Mouse (Mus musculus): Measurements from ENCODE around the gene Sdk1. TPM values are rescaled to one million over a fixed set of nuclear protein-coding genes. Genes with fewer than 3 reads are reported as not detected.

The Sdk1 gene
- polyA plus RNA-seq, 1 experiment, result 3.5 TPM

DNA sequence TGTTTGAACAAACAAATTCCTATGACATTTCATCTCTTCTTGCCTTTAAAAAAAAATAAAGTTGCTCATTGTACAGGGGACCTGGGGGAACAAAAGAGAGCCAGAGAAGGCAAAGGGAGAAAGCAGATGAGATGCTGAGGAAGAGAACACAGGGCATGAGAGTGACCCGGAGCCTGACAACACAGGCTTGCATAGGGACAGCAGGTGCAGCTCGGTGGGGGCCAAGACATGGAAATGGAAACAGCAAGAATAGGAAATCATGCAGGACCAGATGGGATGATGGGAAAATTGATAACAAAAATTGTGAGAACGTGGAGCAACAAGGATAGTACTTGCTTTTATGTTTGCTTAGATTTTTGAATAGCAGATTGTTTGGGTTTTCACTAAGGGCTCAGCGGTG lies 488.7 kb downstream of the Sdk1 start:
- DNase-seq (ENCODE audit: extremely low spot score in 1 of 2, low spot score in 1 of 2), result no peak

GRCm38 (mm10) chr5:141738725-141739124 lies 497.4 kb downstream of the Sdk1 start:
- DNase-seq (ENCODE audit: extremely low spot score in 1 of 2, low spot score in 1 of 2), result no peak

GRCm38 (mm10) chr5:141748793-141749192 lies 507.5 kb downstream of the Sdk1 start:
- no peak for DNase-seq (ENCODE audit: extremely low spot score in 1 of 2, low spot score in 1 of 2)

- DNase-seq (ENCODE audit: extremely low spot score in 1 of 2, low spot score in 1 of 2), result peak; percentile 25 to 66
Measured at GRCm38 (mm10) chr5:141754278-141754677, 513.0 kb downstream of the Sdk1 start.

GRCm38 (mm10) chr5:141758885-141759284 lies 517.6 kb downstream of the Sdk1 start:
- DNase-seq (ENCODE audit: extremely low spot score in 1 of 2, low spot score in 1 of 2), result no peak

GRCm38 (mm10) chr5:141764111-141764510 lies 522.8 kb downstream of the Sdk1 start:
- DNase-seq (ENCODE audit: extremely low spot score in 1 of 2, low spot score in 1 of 2), result no peak

DNA sequence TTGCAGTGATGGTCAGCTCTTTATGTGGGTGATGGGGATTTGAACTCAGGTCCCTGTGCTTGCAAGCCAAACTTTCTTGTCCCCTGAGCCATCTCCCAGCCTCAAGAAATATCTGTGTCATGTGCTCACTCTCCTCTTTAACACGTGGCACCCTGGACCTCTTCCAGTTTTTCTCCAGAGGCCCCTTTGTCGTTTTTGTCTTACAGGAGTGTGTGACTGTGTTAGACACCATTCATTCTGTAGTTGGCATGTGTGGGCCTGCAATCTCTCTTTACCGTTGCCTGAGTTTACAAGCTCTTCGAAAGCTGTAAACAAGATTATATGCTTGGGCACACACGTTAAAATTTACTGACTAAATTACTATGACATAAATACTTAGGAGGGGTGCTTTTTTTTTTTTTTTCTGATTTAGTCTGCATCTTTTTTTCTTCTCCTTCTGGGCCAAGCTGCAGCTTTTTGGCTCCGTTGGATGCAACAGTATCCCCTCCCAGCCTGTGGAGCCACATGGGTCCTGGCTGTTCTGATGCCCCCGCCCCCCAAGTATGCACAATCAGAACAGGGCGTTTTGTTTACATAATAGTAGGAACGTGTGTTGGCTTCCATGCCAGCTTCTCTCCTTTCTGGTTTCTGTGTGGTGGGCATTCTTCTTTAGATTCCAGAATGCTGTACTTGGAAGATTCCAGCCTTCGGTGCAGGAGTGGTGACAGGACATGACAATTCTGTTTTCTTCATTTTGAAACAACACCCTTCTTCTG lies 527.6 kb downstream of the Sdk1 start:
- no peak for DNase-seq (ENCODE audit: extremely low spot score in 1 of 2, low spot score in 1 of 2)

GRCm38 (mm10) chr5:141771516-141771915 lies 530.2 kb downstream of the Sdk1 start:
- DNase-seq (ENCODE audit: extremely low spot score in 1 of 2, low spot score in 1 of 2), result no peak

- peak in 1 of 2 experiments; percentile 10 for DNase-seq (ENCODE audit: extremely low spot score in 1 of 2, low spot score in 1 of 2)
Measured at GRCm38 (mm10) chr5:141778231-141778630, 536.9 kb downstream of the Sdk1 start.

GRCm38 (mm10) chr5:141781142-141781541 lies 539.9 kb downstream of the Sdk1 start:
- DNase-seq (ENCODE audit: extremely low spot score in 1 of 2, low spot score in 1 of 2), result peak in 1 of 2 experiments; percentile 15

- no peak for DNase-seq (ENCODE audit: extremely low spot score in 1 of 2, low spot score in 1 of 2)
Measured at GRCm38 (mm10) chr5:141782330-141782729, 541.0 kb downstream of the Sdk1 start.

DNA sequence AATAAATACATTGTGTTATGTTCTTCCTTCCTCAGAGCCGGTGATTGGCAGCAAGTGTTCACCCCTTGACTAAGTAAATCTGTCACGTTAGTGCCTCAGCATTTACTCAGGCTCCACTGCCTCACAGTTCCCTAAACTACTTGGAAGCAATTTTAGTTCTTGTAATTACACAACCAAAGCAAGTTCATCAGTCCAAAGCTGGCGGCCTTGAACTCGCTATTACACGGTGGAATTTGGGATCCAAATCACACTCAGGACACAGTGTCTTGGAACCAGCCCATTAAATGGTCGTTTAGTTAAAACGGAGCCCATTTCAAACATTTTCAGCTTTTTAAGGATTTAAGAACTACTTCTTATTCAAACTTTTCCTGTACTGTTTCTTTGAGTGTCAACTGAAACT lies 542.2 kb downstream of the Sdk1 start:
- no peak for DNase-seq (ENCODE audit: extremely low spot score in 1 of 2, low spot score in 1 of 2)

- DNase-seq (ENCODE audit: extremely low spot score in 1 of 2, low spot score in 1 of 2), result no peak
Measured at GRCm38 (mm10) chr5:141793926-141794325, 552.6 kb downstream of the Sdk1 start.

DNA sequence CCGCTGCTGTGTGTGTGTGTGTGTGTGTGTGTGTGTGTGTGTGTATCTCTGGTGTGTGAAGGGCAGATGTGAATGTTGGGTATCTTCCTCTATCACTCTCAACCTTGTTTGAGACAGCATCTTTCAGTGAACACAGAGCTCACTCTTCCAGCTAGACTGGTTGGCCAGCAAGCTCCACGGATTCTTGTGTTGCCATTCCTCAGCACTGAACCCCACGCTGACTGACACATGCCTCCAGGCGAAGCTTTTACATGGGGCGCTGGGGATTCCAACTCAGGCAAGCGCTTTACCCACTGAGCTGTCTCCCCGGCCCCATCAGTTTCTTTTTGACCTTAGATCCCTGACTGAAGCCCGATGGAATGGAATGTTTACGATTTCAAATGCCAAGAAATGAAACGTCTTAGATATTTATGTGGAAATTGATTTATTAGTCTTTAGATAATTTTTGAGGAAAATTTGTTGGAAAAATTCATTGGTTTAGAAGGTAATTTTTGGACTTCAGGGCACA lies 582.6 kb downstream of the Sdk1 start:
- DNase-seq (ENCODE audit: extremely low spot score in 1 of 2, low spot score in 1 of 2), result no peak

DNA sequence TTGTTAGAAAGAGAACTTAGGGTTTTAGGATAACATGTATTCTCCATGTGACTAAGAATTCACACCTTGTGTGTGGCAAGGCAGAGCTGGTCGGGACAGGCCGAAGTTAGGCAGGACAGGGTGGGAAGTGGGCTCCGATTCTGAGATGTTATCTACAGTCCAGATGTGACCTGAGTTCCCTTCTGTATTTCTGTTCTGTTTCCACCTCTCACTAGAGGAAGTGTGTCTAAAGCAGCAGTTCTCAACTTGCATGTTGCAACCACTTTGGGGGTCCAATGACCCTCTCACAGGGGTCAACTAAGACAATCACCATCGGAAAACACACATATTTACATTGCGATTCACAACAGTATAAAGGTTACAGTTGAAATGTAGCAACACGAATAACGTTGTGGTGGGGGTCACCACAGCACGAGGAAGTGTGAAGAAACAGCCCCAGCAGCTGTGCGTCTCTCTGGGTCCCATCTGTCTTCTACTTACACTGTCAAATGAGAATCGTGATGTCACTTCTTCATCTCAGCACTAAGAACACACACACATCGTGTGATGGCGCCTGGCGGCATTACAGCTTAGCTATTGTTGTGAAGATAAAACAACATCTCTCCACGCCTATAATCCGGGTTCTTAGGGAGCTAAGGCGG lies 583.6 kb downstream of the Sdk1 start:
- no peak for DNase-seq (ENCODE audit: extremely low spot score in 1 of 2, low spot score in 1 of 2)

GRCm38 (mm10) chr5:141835566-141835965 lies 594.3 kb downstream of the Sdk1 start:
- DNase-seq (ENCODE audit: extremely low spot score in 1 of 2, low spot score in 1 of 2), result no peak

DNA sequence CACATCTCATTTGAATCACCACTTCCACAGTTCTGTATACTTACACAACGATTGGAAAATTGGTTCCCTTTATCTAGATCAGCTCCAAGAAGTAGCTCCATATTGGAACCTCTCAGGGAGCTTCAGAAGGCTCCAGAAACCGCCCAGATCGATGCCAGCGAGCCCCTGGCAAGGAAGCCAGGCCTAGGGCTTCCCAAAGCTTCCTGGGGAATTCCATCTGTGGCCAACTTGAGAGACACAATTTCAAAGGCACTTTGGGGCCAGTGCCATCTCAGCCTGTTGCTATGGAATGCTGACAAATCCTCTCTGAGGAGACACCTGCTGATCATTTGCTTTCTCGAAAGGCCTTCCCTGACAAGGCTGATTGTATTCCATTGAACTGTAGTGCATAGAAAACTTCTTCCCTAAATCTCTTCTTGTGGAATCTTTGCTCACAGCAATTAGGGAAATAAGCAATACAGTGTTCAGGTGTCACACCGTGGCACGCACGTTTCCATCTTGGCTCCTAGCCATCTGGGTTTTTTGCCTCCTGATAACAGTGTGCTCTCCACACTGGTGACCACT lies 595.7 kb downstream of the Sdk1 start:
- no peak for DNase-seq (ENCODE audit: extremely low spot score in 1 of 2, low spot score in 1 of 2)

- no peak for DNase-seq (ENCODE audit: extremely low spot score in 1 of 2, low spot score in 1 of 2)
Measured at GRCm38 (mm10) chr5:141844701-141845100, 603.4 kb downstream of the Sdk1 start.

DNA sequence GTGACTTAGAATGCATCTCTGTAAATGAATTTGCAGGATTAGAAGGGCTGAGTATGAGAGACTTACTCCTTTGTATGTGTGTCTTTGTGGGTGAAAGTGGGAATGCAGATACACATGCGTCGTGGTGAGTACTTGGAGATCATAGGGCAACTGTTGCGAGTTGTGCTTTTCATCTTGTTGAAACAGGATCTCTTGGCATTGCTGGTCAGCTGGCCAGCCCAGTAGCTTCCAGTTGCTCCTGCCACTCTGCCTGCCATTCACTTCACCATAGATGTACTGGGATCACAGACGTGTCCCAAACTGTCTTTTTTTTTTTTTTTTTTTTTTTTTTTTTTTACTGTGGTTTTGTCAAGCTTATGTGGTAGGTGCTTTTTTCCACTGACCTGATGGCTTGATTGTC lies 606.4 kb downstream of the Sdk1 start:
- DNase-seq (ENCODE audit: extremely low spot score in 1 of 2, low spot score in 1 of 2), result no peak

DNA sequence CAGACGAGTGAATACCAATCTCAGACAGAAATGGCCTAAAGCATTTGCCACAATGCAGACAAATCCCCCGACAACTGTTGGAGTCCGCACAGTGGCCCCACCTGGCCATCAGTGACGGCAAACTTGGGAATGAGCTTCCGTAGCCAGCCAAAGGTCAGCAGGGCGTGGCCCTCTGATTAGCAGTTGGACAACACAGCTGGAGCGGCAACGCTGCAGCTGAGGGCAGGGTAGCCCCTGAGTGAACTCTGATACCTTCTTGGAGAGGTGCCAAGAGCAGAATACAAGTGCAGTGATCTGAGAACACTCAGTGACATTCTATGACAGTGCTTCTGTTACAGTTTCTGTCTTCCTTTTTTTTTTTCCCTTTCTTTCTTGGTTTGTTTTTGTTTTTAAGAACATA lies 610.9 kb downstream of the Sdk1 start:
- DNase-seq (ENCODE audit: extremely low spot score in 1 of 2, low spot score in 1 of 2), result no peak

DNA sequence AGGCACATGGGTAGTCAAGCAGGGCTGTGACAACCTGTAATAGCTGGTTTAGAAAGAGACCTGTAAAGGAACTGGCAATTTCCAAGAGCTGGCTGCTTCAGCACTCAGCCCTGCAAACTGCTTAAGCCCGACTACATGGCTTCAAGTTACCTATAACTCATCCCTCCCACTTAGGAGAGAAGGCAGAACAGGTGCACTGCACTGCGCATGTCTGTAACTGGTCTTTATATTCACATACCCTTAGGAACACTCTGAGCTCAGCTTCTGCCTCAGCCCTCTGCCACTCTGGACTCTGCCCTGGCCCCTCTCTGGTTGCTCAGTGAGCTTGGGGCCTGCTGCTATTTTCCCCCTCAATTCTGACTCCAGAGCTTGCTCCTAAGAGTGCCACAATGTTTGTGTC lies 615.2 kb downstream of the Sdk1 start:
- DNase-seq (ENCODE audit: extremely low spot score in 1 of 2, low spot score in 1 of 2), result no peak

DNA sequence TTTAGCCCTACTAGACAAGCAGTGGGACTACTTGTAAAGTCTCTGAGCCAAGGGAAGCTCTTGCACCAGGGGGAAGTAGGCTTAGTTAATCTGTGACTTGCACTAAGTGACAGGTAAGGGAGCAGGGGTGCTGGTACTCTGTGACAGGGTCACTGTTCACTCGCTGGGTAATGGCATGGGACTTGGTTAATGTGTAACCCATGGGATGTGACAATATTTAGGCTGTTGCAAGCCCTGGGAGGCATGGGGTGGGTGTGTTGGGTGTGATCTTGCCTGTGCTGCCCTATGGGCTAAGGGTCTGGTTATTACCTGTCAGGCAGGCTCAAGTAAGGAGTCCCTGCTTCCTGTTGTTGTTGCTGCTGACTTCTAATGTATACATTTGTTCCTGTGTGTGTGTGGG lies 616.5 kb downstream of the Sdk1 start:
- no peak for DNase-seq (ENCODE audit: extremely low spot score in 1 of 2, low spot score in 1 of 2)
